Mouse (Mus musculus) adipocyte (in vitro differentiated cells): ENCODE results near the gene Wdr46.
"Not testable (repeated sequence)": the region's sequence is repeated elsewhere in the genome, so short reads cannot be mapped to it uniquely, and the experiment has no call there.

Source experiments
- DNase-seq: peaks from one replicate; pipeline ENCODE4 v3.0.0-alpha.2; 2016; ENCODE audit warnings: low spot score

Gene Wdr46

DNA sequence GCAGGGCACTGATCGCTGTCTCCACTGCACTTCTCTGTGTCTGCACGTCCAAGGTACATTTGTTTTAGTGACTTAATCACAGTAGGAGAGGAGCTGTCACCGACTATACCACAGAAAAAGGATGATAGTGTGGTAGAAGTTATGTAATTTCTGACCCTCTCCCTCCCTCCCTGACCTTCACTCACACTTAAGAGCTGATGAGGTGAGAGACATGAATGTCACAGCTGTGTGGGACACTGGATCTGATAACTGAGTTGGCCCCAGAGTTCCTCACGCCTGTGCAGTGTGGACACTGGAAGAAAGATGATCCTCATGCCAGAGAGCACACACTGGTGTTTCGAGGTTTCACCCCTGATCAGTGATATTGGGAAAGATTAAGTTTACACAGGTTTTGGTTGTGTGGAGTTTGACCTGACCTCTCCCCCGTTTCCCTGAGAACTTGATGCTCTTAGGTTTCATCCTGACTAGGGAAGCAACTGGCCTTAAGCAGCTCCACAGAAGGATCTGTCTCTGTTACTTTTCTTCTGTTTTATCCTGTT, 39.1 kb downstream of the Wdr46 start:
- DNase-seq: no peak

GRCm38 (mm10) chr17:33980181-33981035, 39.9 kb downstream of the Wdr46 start:
- DNase-seq: no peak

GRCm38 (mm10) chr17:33981192-33981909, 40.9 kb downstream of the Wdr46 start:
- not testable (repeated sequence) for DNase-seq

DNA sequence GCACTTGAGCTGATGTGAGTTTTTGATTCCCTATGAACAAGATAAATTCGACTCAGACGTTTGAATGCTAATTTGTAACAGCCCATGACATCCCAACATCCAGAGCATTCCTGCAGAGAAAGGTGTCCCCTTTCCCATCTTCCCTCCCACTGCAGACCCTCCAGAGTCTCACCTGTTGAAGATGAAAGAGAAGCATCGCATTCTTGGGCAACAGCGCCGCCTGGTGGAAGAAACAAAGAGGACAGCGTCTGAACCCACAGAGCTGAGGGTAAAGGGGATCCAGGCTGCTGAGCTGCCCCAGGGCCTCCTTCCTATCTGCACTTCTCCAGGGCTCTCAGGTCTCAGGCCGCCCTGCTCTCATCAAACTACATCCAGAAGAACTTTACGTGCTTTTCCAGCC, 41.7 kb downstream of the Wdr46 start:
- not testable (repeated sequence) for DNase-seq

GRCm38 (mm10) chr17:33991788-33992664, 51.6 kb downstream of the Wdr46 start:
- DNase-seq: peak; percentile 81

DNA sequence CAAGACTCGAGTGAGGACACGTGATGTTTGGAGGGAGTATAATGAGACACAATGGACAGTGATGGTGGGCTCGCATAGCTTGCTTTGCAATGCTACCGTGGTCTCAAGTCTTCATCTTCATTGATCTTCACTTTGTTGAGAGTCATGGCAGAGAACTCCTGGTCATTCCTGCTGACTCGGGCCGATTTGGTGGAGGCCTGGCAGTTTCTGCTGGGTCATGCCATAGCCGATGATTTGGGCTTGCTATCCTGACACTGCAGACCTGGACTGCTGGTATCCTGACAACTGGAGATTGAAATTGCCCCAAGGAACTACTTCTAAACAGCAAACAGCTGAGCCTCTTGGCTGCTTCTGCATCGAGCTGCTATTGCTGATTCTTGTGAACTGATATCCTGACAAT, 54.5 kb downstream of the Wdr46 start:
- no peak for DNase-seq

GRCm38 (mm10) chr17:33995651-33996050, 55.2 kb downstream of the Wdr46 start:
- DNase-seq: no peak

DNA sequence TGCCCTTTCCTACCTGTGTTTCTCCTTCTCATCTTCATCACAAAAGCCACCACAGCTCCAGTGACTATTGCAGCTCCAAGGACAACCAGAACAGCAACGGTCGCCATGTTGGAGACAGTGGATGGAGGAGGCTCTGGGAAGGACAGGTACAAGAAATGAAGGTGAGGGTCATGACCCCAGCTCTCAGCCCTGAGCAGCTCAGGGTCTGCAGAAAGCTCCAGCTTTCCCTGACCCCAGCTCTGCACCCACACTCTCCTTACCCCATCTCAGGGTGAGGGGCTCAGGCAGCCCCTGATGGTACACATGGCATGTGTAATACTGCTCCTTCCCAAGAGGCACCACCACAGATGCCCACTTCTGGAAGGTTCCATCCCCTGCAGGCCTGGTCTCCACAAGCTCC, 56.6 kb downstream of the Wdr46 start:
- DNase-seq: not testable (repeated sequence)

DNA sequence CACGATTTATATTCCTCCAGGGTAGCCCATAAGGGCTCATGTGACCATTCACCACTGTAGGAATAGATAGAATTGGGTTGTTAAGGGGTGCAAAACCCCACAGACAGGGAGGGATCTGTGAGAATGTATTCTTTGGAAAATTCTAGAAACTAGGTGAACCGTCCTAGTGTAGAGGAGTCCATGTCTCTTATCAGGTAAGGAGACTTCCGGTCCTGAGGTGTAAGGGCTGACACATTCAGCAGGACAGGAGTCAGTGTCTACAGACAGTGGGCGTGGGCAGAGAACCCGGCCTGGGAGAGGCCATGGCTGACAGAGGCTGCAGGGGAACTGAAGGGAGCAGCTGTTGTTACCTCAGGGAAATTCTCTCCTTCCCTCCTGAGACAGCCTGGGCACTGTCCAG, 58.2 kb downstream of the Wdr46 start:
- DNase-seq: not testable (repeated sequence)
